Mouse (Mus musculus) myocyte (in vitro differentiated cells): ENCODE results near the gene Coro2b.

Experiments
- E2F4 ChIP-seq: IDR thresholded peaks from one replicate; pipeline ENCODE4 v1.6.1; 2011; ENCODE audit warnings: mild to moderate bottlenecking, control low read depth, moderate library complexity; ENCODE audit not compliant: insufficient read depth
- MAX ChIP-seq: IDR thresholded peaks from one replicate; pipeline ENCODE4 v1.6.1; 2011; ENCODE audit warnings: low read depth, mild to moderate bottlenecking, control low read depth
- MYOG ChIP-seq, 3 experiments: IDR thresholded peaks; one replicate each; pipeline ENCODE4 v1.6.1; 2011; ENCODE audit warnings: control low read depth in 2 of 3, low read depth in 2 of 3, mild to moderate bottlenecking in 2 of 3; ENCODE audit not compliant: insufficient read length in 2 of 3, control insufficient read depth in 1 of 3, insufficient read depth in 1 of 3
- POLR2A ChIP-seq: IDR thresholded peaks from one replicate; pipeline ENCODE4 v1.6.1; 2011; ENCODE audit warnings: low read depth, mild to moderate bottlenecking, control low read depth, moderate library complexity; ENCODE audit not compliant: insufficient read length
- REST ChIP-seq: IDR thresholded peaks from one replicate; pipeline ENCODE4 v1.6.1; 2011; ENCODE audit warnings: mild to moderate bottlenecking, control low read depth, moderate library complexity; ENCODE audit not compliant: insufficient read depth, insufficient read length
- USF1 ChIP-seq: IDR thresholded peaks from one replicate; pipeline ENCODE4 v1.6.1; 2011; ENCODE audit warnings: low read depth, mild to moderate bottlenecking, control low read depth, moderate library complexity

GRCm38 (mm10) chr9:62373222-62374123, 163.4 kb downstream of the Coro2b start:
- TF ChIP-seq MAX (no peak), REST (no peak), POLR2A (no peak), USF1 (no peak), MYOG (IDR thresholded peaks at IDR 0.05; ENCODE audit: control insufficient read depth in 1 of 3, insufficient read depth in 1 of 3, insufficient read length in 2 of 3, low read depth in 2 of 3) (no peak), E2F4 (no peak)
